Mouse (Mus musculus): ENCODE data around the gene Plcg2.

Plcg2 gene

GRCm38 (mm10) chr8:117645486-117645885 is 147.4 kb downstream of the Plcg2 start:
- DNase-seq: no peak

GRCm38 (mm10) chr8:117646020-117646419 is 147.9 kb downstream of the Plcg2 start:
- peak; percentile 71 for DNase-seq

- DNase-seq: no peak
Measured at GRCm38 (mm10) chr8:117646440-117646839, 148.3 kb downstream of the Plcg2 start.

- no peak for DNase-seq
Measured at GRCm38 (mm10) chr8:117652318-117652717, 154.2 kb downstream of the Plcg2 start.

- peak; percentile 17 for DNase-seq
Measured at GRCm38 (mm10) chr8:117658990-117659389, 160.9 kb downstream of the Plcg2 start.

DNA sequence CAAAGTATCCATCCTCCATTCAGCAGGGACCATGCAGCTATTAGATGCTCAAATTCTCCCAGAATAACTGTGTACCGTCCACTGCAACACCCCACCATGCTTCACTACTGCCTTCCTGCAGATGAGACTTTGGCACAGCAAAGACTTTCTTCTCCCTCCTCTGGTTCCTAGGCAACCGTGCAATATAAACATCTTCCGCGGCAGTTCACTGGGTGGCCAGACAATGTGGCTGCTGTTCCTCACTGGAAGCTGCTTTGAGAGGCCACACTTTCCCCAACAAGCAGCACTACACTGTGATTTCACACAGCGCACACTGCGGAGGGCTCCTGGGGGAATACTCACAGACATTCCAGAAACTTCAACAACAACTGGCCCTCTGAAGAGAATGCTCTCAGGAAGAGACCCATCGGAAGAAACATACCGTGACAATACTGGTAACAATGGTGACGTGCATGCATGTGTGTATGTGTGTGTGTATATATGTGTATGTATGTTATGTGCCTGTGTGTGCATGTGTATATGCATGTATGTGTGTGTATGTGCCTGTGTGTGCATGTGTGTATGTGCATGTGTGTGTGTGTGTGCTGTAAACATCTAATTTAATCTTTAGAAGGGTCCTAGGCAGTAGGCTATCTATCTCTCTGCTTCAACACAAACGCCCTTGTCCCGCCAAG is 162.4 kb downstream of the Plcg2 start:
- peak; percentile 79 for DNase-seq

- DNase-seq: no peak
Measured at GRCm38 (mm10) chr8:117667349-117668124, 169.4 kb downstream of the Plcg2 start.

- DNase-seq: peak; percentile 47
Measured at GRCm38 (mm10) chr8:117670461-117670860, 172.4 kb downstream of the Plcg2 start.

GRCm38 (mm10) chr8:117672558-117672957 is 174.5 kb downstream of the Plcg2 start:
- no peak for DNase-seq

GRCm38 (mm10) chr8:117673430-117673830 is 175.3 kb downstream of the Plcg2 start, which contains the start of gene Sdr42e1:
Sdr42e1 (minus strand) TSS chr8:117673689.
- peak; percentile 67 for DNase-seq

- no peak for DNase-seq
Measured at GRCm38 (mm10) chr8:117675171-117675570, 177.1 kb downstream of the Plcg2 start.

- DNase-seq: no peak
Measured at GRCm38 (mm10) chr8:117676460-117676859, 178.4 kb downstream of the Plcg2 start.

- no peak for DNase-seq
Measured at GRCm38 (mm10) chr8:117677011-117677410, 178.9 kb downstream of the Plcg2 start.

GRCm38 (mm10) chr8:117678650-117679049 is 180.6 kb downstream of the Plcg2 start:
- DNase-seq: no peak

DNA sequence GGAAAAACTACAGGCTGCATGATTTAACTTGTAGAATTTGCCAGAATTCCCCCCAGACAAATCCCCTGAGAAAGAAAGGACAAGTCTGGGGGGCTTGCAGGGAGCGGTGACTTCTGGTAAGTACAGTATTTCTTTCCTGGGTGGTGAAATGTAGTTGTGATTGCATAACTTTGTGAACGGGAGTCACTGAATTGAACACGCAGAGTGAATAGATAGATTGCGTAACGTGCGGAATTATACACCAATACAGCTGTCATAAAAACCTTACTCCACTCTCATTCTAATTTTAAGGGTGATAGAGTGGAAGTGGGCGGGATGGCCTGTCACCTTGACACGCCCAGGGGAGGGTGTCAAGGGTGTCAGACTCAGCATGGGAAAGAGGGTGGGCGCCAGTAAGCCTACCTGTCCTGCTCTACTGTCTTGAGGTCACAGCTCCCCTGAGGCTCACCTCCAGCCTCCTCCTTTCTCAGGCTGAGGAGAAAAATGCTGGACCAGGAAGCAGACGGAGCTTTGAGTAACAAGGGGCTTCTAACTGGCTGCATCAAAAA is 185.9 kb downstream of the Plcg2 start:
- no peak for DNase-seq

DNA sequence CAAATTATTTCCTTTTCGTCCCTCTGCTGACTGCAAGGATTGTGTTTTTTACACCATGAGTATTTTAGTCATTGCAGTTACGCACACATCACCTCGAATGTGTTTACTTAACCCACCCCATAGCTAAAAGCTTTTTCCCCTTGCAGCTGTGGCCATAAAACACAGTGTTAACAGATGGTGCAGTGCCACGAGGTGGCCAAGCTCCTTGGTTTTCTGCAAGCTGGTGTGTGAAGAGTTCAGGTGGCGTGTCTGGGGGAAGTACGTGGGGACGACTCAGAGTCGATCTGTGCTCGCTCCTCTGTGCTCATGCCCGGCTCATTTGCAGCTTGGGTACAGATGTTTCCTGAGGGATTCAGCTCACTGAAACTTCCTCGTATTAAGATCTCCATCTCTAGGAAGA is 186.4 kb downstream of the Plcg2 start:
- DNase-seq: peak; percentile 45

All from embryo, embryonic 11 days (tissue).